Mouse (Mus musculus) neural tube, embryonic 12.5 days (tissue): ENCODE measurements around the gene Fzd9. TPM values are rescaled to one million over a fixed set of nuclear protein-coding genes. Genes with fewer than 3 reads are reported as not detected.

Experiments
- ATAC-seq: fragments of 200-750 bp; cut with Nextera tagmentation; 2 replicates; pipeline ENCODE4 v1.8.0; 2017; ENCODE audit warnings: low read depth, mild to moderate bottlenecking, moderate TSS enrichment, moderate library complexity; ENCODE audit not compliant: low FRiP score
- H3K27ac ChIP-seq: fragments of 300-500 bp; sonication (generic); 2 replicates; pipeline ENCODE4 v1.5.1; 2016
- H3K27me3 ChIP-seq: fragments of 300-500 bp; sonication (generic); replicated peaks from 2 replicates; pipeline ENCODE4 v1.6.1; 2016; ENCODE audit warnings: mild to moderate bottlenecking
- H3K36me3 ChIP-seq: fragments of 300-500 bp; sonication (generic); 2 replicates; pipeline ENCODE4 v1.6.1; 2016; ENCODE audit warnings: mild to moderate bottlenecking
- H3K4me1 ChIP-seq: fragments of 300-500 bp; sonication (generic); 2 replicates; pipeline ENCODE4 v1.6.1; 2016
- H3K4me2 ChIP-seq: fragments of 300-500 bp; sonication (generic); replicated peaks from 2 replicates; pipeline ENCODE4 v1.6.1; 2016; ENCODE audit warnings: mild to moderate bottlenecking
- H3K4me3 ChIP-seq: fragments of 300-500 bp; sonication (generic); 2 replicates; pipeline ENCODE4 v1.5.1; 2016
- H3K9ac ChIP-seq: fragments of 300-500 bp; sonication (generic); 2 replicates; pipeline ENCODE4 v1.6.1; 2016; ENCODE audit warnings: mild to moderate bottlenecking
- H3K9me3 ChIP-seq: fragments of 300-500 bp; sonication (generic); 2 replicates; pipeline ENCODE4 v1.6.1; 2016; ENCODE audit warnings: mild to moderate bottlenecking
- WGBS: fragments of 180-500 bp; shearing (Covaris S2); methylation state at CpG from one replicate; pipeline ENCODE4 v1.1.7; 2016; 5-methylcytosine and 5-hydroxymethylcytosine counted together
- polyA plus RNA-seq: library from polyadenylated mRNA; unstranded; fragments of >200 nt; fragmentation: Nextera tagmentation; extraction: Ambion mirVana; gene quantifications from 2 replicates; pipeline ENCODE4 v1.2.1, GENCODE M21; 2016

Fzd9 gene
- polyA plus RNA-seq, 1 experiment from 2014 or later, result 11.9 TPM

DNA sequence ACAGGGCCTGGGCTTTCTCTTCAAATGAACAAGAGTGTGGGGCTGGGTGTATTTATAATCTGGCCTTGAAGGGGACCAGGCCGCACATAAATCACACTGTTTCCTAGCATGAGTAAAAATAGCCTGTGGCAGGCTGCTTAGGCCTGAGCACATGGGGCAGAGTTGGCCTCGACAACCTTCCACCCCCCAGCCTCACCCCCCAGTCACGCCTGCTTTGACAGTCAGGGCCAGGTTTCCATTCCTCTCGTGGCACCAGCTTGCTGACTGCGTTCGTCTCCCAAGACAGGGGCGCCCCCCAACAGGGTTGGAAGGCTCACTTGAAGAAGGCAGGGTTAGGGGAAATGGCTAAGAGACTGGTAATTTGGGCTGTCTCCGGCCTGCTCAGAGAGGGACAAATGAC is 18.4 kb upstream of the Fzd9 start:
- Histone ChIP-seq H3K9me3 (no peaks in the 10 kb centered on the region), H3K4me2 (no peak overlapping the region), H3K27me3 (no peaks in the 10 kb centered on the region; the same call in 1 of the 2 replicates), H3K9ac (no peak overlapping the region), H3K4me1 (peaks cover 3% of the 10 kb centered on the region; the same call in 1 of the 2 replicates), H3K4me3 (no peak overlapping the region), H3K27ac (no peak overlapping the region), H3K36me3 (no peaks in the 10 kb centered on the region)
- no peak for ATAC-seq
- 79% methylated on average over 8 of the region's 8 CpGs for WGBS

DNA sequence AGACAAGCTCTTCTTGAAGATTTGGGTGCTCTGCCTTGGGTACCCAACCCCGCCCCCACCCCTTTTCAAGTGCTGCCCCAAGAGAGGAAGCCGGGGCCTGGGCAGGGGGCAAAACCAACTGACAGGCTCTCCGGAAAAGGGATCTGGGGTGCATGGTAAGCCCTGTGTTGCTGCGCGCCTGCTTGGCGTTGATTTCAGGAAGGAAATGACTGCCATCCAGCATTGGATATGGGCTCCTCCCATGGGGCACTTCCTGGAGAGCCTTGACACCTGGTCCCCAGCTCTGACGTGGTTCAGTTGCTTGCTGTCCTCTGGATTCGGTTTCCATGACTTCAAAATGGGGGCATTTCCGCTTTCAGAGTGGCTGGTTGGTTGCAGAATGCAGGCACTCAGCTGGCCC is 13.5 kb upstream of the Fzd9 start:
- peaks cover 11% of the 10 kb centered on the region for H3K4me1 ChIP-seq
- 51% methylated on average over 9 of the region's 9 CpGs for WGBS
- peak overlapping the region; percentile 24 for H3K4me2 ChIP-seq
- H3K4me3 ChIP-seq, result no peak overlapping the region
- no peak overlapping the region for H3K27ac ChIP-seq
- no peaks in the 10 kb centered on the region for H3K9me3 ChIP-seq
- no peaks in the 10 kb centered on the region for H3K36me3 ChIP-seq
- no peaks in the 10 kb centered on the region for H3K27me3 ChIP-seq
- H3K9ac ChIP-seq, result no peak overlapping the region
- ATAC-seq, result no peak

DNA sequence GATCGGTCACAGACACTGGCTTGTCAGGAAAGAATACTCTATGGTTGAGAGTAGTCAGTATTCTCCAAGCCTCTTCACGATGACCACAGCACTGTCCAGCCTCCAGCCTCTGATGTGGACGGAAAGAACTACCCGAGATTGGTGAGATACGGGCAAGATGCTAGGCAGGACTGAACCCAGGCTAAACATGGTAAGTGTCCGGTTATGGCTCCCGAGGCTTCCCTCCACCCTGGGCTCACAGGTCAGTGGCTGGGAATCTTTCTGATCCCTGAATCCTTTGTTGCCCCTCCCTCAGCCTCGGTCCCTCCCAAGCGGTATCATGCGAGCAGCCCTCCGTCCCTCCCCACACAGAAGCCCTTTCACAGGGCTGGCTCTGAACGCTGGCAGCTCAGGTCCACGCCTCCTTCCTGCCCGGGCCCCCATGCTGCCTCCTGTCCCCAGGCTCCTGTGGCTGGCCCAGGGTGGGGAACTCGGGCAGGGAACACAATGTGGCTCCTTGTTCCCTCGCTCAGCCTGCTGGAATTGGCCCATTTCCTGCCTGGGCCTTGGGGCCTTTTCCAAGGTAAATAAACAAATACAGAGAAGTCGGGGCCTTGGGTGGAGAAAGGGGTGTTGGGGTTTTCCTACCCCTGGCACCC is 13.0 kb upstream of the Fzd9 start:
- H3K36me3 ChIP-seq, result no peaks in the 10 kb centered on the region
- WGBS, result 20% methylated on average over 17 of the region's 17 CpGs
- no peak overlapping the region for H3K9ac ChIP-seq
- H3K4me3 ChIP-seq, result no peak overlapping the region
- H3K27me3 ChIP-seq, result no peaks in the 10 kb centered on the region
- peaks cover 11% of the 10 kb centered on the region for H3K4me1 ChIP-seq
- no peaks in the 10 kb centered on the region for H3K9me3 ChIP-seq
- peak; percentile 41; the same call in 1 of the 2 replicates for ATAC-seq
- H3K27ac ChIP-seq, result no peak overlapping the region
- peak overlapping the region; percentile 24 for H3K4me2 ChIP-seq

GRCm38 (mm10) chr5:135258280-135259150 is 7.5 kb upstream of the Fzd9 start:
- ATAC-seq, result no peak
- peak overlapping the region; percentile 48 for H3K4me2 ChIP-seq
- WGBS, result 22% methylated on average over 30 of the region's 30 CpGs
- H3K4me1 ChIP-seq, result peaks cover 19% of the 10 kb centered on the region
- H3K4me3 ChIP-seq, result no peak overlapping the region
- no peaks in the 10 kb centered on the region for H3K36me3 ChIP-seq
- no peaks in the 10 kb centered on the region for H3K9me3 ChIP-seq
- H3K9ac ChIP-seq, result peak overlapping the region; percentile 54
- H3K27me3 ChIP-seq, result no peaks in the 10 kb centered on the region
- H3K27ac ChIP-seq, result peak overlapping the region; percentile 67

- WGBS, result 83% methylated on average over 12 of the region's 12 CpGs
- Histone ChIP-seq H3K4me3 (no peak overlapping the region), H3K27ac (no peak overlapping the region), H3K9ac (no peak overlapping the region), H3K9me3 (no peaks in the 10 kb centered on the region), H3K27me3 (no peaks in the 10 kb centered on the region), H3K4me2 (no peak overlapping the region), H3K4me1 (peaks cover 21% of the 10 kb centered on the region), H3K36me3 (no peaks in the 10 kb centered on the region)
- ATAC-seq, result no peak
Measured at GRCm38 (mm10) chr5:135257559-135257958, 6.5 kb upstream of the Fzd9 start.

- no peak overlapping the region for H3K9ac ChIP-seq
- H3K4me2 ChIP-seq, result no peak overlapping the region
- H3K27ac ChIP-seq, result no peak overlapping the region
- 91% methylated on average over 3 of the region's 3 CpGs for WGBS
- H3K9me3 ChIP-seq, result no peaks in the 10 kb centered on the region
- no peaks in the 10 kb centered on the region for H3K36me3 ChIP-seq
- H3K4me1 ChIP-seq, result peaks cover 24% of the 10 kb centered on the region
- H3K4me3 ChIP-seq, result no peak overlapping the region
- no peaks in the 10 kb centered on the region for H3K27me3 ChIP-seq
- no peak for ATAC-seq
Measured at GRCm38 (mm10) chr5:135256166-135256565, 5.1 kb upstream of the Fzd9 start.

GRCm38 (mm10) chr5:135253741-135254401 is 2.8 kb upstream of the Fzd9 start:
- ATAC-seq, result peak; percentile 80
- 1% methylated on average over 12 of the region's 12 CpGs for WGBS
- no peaks in the 10 kb centered on the region for H3K36me3 ChIP-seq
- H3K9me3 ChIP-seq, result no peaks in the 10 kb centered on the region
- H3K4me3 ChIP-seq, result no peak overlapping the region
- H3K27me3 ChIP-seq, result peaks cover 12% of the 10 kb centered on the region
- no peak overlapping the region for H3K9ac ChIP-seq
- H3K4me1 ChIP-seq, result peaks cover 43% of the 10 kb centered on the region
- H3K27ac ChIP-seq, result peak overlapping the region; percentile 69
- peak overlapping the region; percentile 10 for H3K4me2 ChIP-seq

DNA sequence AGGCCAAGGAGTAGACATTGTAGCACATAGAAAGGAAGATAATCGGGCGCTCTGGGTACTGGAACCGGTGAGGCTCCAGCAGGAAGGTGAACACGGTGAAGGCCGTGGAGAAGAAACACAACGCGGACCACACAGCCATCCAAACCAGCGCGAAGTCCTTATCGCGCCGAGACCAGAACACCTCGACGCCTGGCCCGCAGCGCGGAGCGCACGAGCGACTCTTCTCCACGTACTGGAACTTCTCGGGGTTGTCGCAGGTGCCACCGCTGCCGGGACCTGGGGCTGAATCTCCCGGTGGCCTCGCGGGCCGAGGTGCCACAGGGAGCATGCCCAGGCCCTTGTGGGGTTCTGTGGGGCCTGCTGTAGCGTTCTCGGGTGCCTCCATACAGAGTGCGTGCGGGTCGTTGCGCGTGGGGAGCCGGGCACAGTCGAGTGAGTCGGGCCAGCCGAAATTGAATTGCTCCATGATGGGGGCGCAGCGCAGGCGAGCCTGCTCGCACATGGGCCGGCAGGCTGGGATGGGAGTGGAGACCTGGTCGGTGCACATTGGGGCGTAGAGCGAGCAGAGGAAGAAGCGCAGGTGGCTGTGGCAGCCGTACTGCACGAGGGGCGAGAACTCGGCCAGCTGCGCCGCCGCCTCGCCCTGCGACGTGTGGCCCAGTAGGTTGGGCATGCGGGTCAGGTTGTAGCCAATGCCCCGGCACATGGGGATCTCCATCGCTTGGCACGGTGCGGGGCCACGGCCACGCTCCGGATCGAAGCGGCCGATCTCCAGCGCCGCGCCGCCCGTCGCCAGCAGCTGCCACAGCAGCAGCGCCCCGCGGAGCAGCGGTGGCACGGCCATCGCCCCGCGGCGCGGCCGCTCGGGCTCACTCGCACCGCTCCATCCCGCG is 598 bp downstream of the Fzd9 start:
- Histone ChIP-seq H3K36me3 (peaks cover 17% of the 10 kb centered on the region), H3K9me3 (no peaks in the 10 kb centered on the region), H3K27me3 (peaks cover 12% of the 10 kb centered on the region), H3K4me2 (peak overlapping the region; percentile 98), H3K27ac (no peak overlapping the region), H3K4me3 (peak overlapping the region; percentile 59), H3K9ac (peak overlapping the region; percentile 67), H3K4me1 (peaks cover 44% of the 10 kb centered on the region)
- 1% methylated on average over 92 of the region's 92 CpGs for WGBS
- ATAC-seq, result peak; percentile 25

DNA sequence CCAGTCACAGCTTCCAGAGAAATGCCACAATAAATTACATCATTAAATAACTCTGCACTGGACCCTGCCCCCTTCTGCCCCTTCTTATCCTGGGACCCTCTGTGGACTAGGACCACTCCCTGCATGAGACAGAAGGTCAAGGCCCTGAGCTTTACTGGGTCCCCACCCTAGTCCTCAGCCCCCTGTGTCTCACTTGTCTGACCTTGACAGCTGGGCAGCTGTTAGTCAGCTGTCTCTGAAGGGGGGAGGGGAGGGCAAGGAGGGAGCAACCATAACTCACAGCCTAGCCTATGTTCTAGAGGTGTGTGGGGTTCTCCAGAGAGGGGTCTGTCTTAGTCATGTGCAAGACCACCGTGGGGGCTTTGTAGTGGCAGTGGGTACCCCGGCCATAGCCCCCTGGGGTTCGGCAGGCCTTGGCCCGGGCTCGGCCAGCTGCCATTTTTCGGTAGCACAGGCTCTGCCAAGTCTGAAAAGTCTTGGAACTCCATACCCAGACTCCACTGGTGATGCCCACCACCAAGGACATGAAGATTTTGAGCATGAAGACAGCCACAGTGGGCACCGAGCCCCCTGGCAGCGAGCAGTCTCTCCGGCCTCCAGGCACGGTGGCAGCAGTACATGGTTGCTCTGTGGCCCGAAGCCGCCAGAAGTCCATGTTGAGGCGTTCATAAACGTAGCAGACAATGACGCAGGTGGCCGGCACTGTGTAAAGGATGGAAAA is 1.9 kb downstream of the Fzd9 start:
- Histone ChIP-seq H3K27ac (no peak overlapping the region), H3K4me1 (peaks cover 41% of the 10 kb centered on the region), H3K9ac (peak overlapping the region; percentile 67; the same call in 1 of the 2 replicates), H3K27me3 (peaks cover 12% of the 10 kb centered on the region), H3K4me3 (peak overlapping the region; percentile 59), H3K9me3 (no peaks in the 10 kb centered on the region), H3K4me2 (peak overlapping the region; percentile 98), H3K36me3 (peaks cover 31% of the 10 kb centered on the region)
- 80% methylated on average over 16 of the region's 16 CpGs for WGBS
- ATAC-seq, result no peak

GRCm38 (mm10) chr5:135247337-135247736 is 3.7 kb downstream of the Fzd9 start:
- Histone ChIP-seq H3K36me3 (peaks cover 47% of the 10 kb centered on the region), H3K27ac (no peak overlapping the region), H3K27me3 (peaks cover 12% of the 10 kb centered on the region), H3K4me3 (no peak overlapping the region), H3K9me3 (no peaks in the 10 kb centered on the region), H3K4me1 (peaks cover 32% of the 10 kb centered on the region), H3K9ac (no peak overlapping the region), H3K4me2 (peak overlapping the region; percentile 98)
- no peak for ATAC-seq
- 74% methylated on average over 9 of the region's 9 CpGs for WGBS

DNA sequence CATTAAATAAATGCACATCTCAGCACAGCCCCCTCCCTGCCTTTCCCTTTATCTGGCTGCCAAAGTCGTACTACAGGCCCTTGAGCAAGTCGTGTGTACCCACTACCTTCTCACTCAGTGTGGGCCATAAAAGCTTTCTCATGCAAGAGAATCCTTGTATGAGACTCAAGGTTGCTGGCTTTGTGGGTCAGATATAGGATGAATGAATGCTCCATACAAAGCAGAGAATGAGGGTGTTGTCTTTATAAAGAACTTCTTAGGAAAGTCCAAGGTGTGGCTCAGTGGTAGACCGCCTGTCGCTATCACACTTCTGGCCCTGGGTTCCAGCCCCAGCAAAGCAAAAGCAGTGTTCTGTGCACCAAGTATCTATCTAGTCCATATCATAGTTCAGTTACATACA is 4.5 kb downstream of the Fzd9 start:
- Histone ChIP-seq H3K27me3 (peaks cover 12% of the 10 kb centered on the region), H3K4me1 (peaks cover 32% of the 10 kb centered on the region), H3K36me3 (peaks cover 55% of the 10 kb centered on the region), H3K4me3 (no peak overlapping the region), H3K9ac (no peak overlapping the region), H3K27ac (no peak overlapping the region), H3K9me3 (no peaks in the 10 kb centered on the region), H3K4me2 (no peak overlapping the region)
- no peak for ATAC-seq
- 69% methylated on average over 4 of the region's 4 CpGs for WGBS
